Mouse (Mus musculus) CD4-positive, CD25-positive, alpha-beta regulatory T cell (primary cell): ENCODE results near the gene Ccdc105. TPM values are rescaled to one million over a fixed set of nuclear protein-coding genes. Genes with fewer than 3 reads are reported as not detected.

Source experiments
- polyA plus RNA-seq: library from polyadenylated mRNA; unstranded; fragments of 100-300 nt; shearing (Covaris generic); gene quantifications from one replicate; pipeline ENCODE4 v1.2.1, GENCODE M21; 2017

Gene Ccdc105
- polyA plus RNA-seq, result not detected

GRCm38 (mm10) chr10:78752452-78753191, at the start of gene Ccdc105:
Gene Ccdc105 (minus strand): TSS chr10:78753065.

DNA sequence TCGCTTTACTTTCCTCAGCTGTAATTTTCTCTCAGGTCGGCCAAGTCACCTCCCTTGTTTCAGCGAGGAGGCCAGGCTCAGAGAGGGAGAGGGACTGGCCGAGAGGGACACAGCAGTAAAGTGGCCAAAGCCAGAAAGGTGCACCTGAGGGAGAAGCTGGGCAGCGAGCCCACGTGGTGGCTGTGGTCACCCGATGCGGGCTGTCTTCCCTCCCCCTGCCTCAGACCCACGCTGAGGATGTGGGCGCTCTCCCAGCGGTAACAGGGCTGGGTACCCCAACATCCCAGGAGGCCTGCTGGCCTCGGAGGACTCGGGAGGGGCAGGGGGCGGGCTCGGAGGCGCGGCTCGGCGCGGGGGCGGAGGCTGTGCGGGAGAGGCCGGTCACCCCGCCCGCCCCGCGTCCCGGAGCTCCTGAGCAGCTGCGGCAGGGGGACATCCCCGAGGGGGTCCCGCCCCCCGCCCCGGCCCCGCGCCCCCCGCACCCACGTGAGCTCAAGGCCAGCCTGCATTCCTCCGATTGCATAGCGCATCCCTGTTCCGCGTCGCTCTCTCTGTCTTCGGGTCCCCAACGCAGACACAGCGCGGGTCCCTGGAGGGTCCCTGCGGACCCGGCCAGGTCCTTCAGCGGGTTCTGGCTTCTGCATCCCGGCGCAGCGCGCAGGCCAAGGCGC, 27.3 kb upstream of the Ccdc105 start, which contains the start of gene Slc1a6:
TSS of gene Slc1a6 (plus strand) at position 516 of the 671 bp plus-strand sequence.

DNA sequence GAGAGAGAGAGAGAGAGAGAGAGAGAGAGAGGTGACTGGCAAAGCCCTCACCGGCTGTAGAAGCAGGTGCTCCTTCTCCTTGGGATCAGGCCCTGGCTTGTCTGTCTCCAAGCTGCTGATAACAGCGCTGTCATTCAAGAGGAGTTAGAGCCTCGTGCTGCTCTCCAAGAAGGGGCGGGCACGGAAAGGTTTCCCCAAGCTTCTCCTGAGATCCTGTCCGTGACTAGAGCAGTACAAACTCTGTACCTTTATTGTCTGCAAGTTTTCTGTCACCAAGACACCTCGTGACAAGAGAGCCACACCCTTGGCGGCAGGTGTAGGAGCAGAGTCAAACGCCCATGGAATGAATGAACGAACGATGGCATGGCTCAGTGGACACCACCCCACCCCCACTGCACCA, 34.8 kb downstream of the Ccdc105 start, which contains the start of gene Casp14:
TSS of gene Casp14 (minus strand) at position 239 of the 400 bp plus-strand sequence.

Other genes starting within 250 kb of the Ccdc105 start
- not detected for gene Olfr1358, start 235.6 kb downstream of the Ccdc105 start, polyA plus RNA-seq
- 107 TPM for gene Ilvbl, start 178.7 kb downstream of the Ccdc105 start, polyA plus RNA-seq
- 1.9 TPM for gene Syde1, start 161.1 kb downstream of the Ccdc105 start, polyA plus RNA-seq
- gene Olfr1357, start 135.0 kb downstream of the Ccdc105 start, polyA plus RNA-seq, result not detected
- gene Casp14, start 34.8 kb downstream of the Ccdc105 start, polyA plus RNA-seq, result not detected
- not detected for gene Slc1a6, start 27.4 kb upstream of the Ccdc105 start, polyA plus RNA-seq
- not detected for gene Olfr1356, start 99.1 kb upstream of the Ccdc105 start, polyA plus RNA-seq
- not detected for gene Olfr1355, start 122.5 kb upstream of the Ccdc105 start, polyA plus RNA-seq
- gene Olfr1354, start 160.1 kb upstream of the Ccdc105 start, polyA plus RNA-seq, result not detected
- gene Olfr8, start 197.6 kb upstream of the Ccdc105 start, polyA plus RNA-seq, result not detected
- gene Olfr1353, start 210.2 kb upstream of the Ccdc105 start, polyA plus RNA-seq, result not detected
- not detected for gene Olfr1352, start 228.0 kb upstream of the Ccdc105 start, polyA plus RNA-seq